Mouse (Mus musculus) CH12.LX (cell line): ENCODE results near the gene Gm20532. TPM values are rescaled to one million over a fixed set of nuclear protein-coding genes. Genes with fewer than 3 reads are reported as not detected.

Source experiments
- DNase-seq: peaks from one replicate; pipeline ENCODE4 v3.0.0-alpha.2; 2013; ENCODE audit errors: extremely low read depth
- H3K27ac ChIP-seq: 2 replicates; pipeline ENCODE4 v1.5.1; 2012; ENCODE audit warnings: low read depth, mild to moderate bottlenecking, control low read depth, moderate library complexity; ENCODE audit not compliant: insufficient read depth
- H3K27me3 ChIP-seq: replicated peaks from 2 replicates; pipeline ENCODE3; 2012; ENCODE audit warnings: inconsistent platforms
- H3K36me3 ChIP-seq, 2 experiments: replicated peaks in 1 of 2; 2 replicates each; pipeline versions ENCODE3 to v1.6.1; 2012; ENCODE audit warnings: inconsistent platforms in 1 of 2, low read length in 1 of 2, mild to moderate bottlenecking in 1 of 2, mixed read lengths in 1 of 2, moderate library complexity in 1 of 2; ENCODE audit not compliant: control insufficient read depth in 1 of 2, insufficient read depth in 1 of 2
- H3K4me1 ChIP-seq, 2 experiments: 2 replicates each; pipeline ENCODE4 v1.6.1; 2012; ENCODE audit warnings: inconsistent platforms in 1 of 2, moderate library complexity in 1 of 2; ENCODE audit not compliant: insufficient read depth in 2 of 2, control insufficient read depth in 1 of 2
- H3K4me2 ChIP-seq: 2 replicates; pipeline ENCODE4 v1.6.1; 2012; ENCODE audit warnings: low read depth, mild to moderate bottlenecking, control low read depth; ENCODE audit not compliant: poor library complexity, insufficient read depth, severe bottlenecking
- H3K4me3 ChIP-seq, 3 experiments: fragments of 150-350 bp in 1 of 3; sonication (generic) in 1 of 3; replicated peaks in 1 of 3; 2 replicates each; pipeline versions ENCODE3 to v1.5.1; 2011 to 2012; ENCODE audit warnings: low read depth in 2 of 3, low read length in 2 of 3, mild to moderate bottlenecking in 2 of 3, moderate library complexity in 2 of 3, control low read depth in 1 of 3, improper control_type of control experiment in 1 of 3, inconsistent platforms in 1 of 3, mixed read lengths in 1 of 3; ENCODE audit not compliant: poor library complexity in 1 of 3
- H3K79me2 ChIP-seq: replicated peaks from 2 replicates; pipeline ENCODE4 v1.6.1; 2012; ENCODE audit warnings: mild to moderate bottlenecking, moderate library complexity; ENCODE audit not compliant: control insufficient read depth, poor library complexity, insufficient read depth, severe bottlenecking; ENCODE audit errors: extremely low read depth
- H3K9ac ChIP-seq: 2 replicates; pipeline ENCODE4 v1.6.1; 2012; ENCODE audit warnings: low read depth, mild to moderate bottlenecking, control low read depth, moderate library complexity; ENCODE audit not compliant: insufficient read depth
- H3K9me3 ChIP-seq: replicated peaks from 2 replicates; pipeline ENCODE3; 2012; ENCODE audit warnings: low read length, inconsistent platforms, mixed read lengths
- BHLHE40 ChIP-seq: IDR thresholded peaks from 2 replicates; pipeline ENCODE4 v1.6.1; 2011; ENCODE audit warnings: mild to moderate bottlenecking, low read depth, low read length, improper control_type of control experiment
- CHD2 ChIP-seq: IDR thresholded peaks from 2 replicates; pipeline ENCODE4 v1.6.1; 2011; ENCODE audit warnings: low read length, improper control_type of control experiment
- CTCF ChIP-seq, 2 experiments: IDR thresholded peaks in 1 of 2; conservative IDR thresholded peaks in 1 of 2; 2 replicates each; pipeline ENCODE4 v1.5.1; 2011 to 2012; ENCODE audit warnings: low read depth in 2 of 2, low read length in 2 of 2, improper control_type of control experiment in 1 of 2, inconsistent platforms in 1 of 2, mild to moderate bottlenecking in 1 of 2, moderate library complexity in 1 of 2
- E2F4 ChIP-seq: IDR thresholded peaks from 2 replicates; pipeline ENCODE4 v1.6.1; 2011; ENCODE audit warnings: low read depth, low read length, improper control_type of control experiment; ENCODE audit not compliant: insufficient replicate concordance
- ELF1 ChIP-seq: IDR thresholded peaks from 2 replicates; pipeline ENCODE4 v1.6.1; 2014; ENCODE audit warnings: low read depth, mild to moderate bottlenecking, inconsistent platforms, low read length, improper control_type of control experiment
- EP300 ChIP-seq: IDR thresholded peaks from 2 replicates; pipeline ENCODE4 v1.6.1; 2011; ENCODE audit warnings: low read length, improper control_type of control experiment
- ETS1 ChIP-seq: conservative IDR thresholded peaks from 2 replicates; pipeline ENCODE4 v1.6.1; 2012; ENCODE audit warnings: low read depth, mild to moderate bottlenecking, inconsistent platforms, low read length, improper control_type of control experiment, moderate library complexity
- GABPA ChIP-seq: IDR thresholded peaks from 2 replicates; pipeline ENCODE4 v1.6.1; 2012; ENCODE audit warnings: low read depth, low read length, improper control_type of control experiment, inconsistent platforms; ENCODE audit not compliant: insufficient replicate concordance
- HCFC1 ChIP-seq: IDR thresholded peaks from 2 replicates; pipeline ENCODE4 v1.6.1; 2012; ENCODE audit warnings: low read depth, mild to moderate bottlenecking, inconsistent platforms, low read length, improper control_type of control experiment
- IRF4 ChIP-seq: IDR thresholded peaks from 2 replicates; pipeline ENCODE4 v1.6.1; 2014; ENCODE audit warnings: low read depth, mild to moderate bottlenecking, inconsistent platforms, low read length, improper control_type of control experiment
- KAT2A ChIP-seq: IDR thresholded peaks from 2 replicates; pipeline ENCODE4 v1.6.1; 2012; ENCODE audit warnings: low read length, improper control_type of control experiment, inconsistent platforms; ENCODE audit not compliant: insufficient replicate concordance
- MAFK ChIP-seq: IDR thresholded peaks from 2 replicates; pipeline ENCODE4 v1.6.1; 2011; ENCODE audit warnings: low read length, improper control_type of control experiment; ENCODE audit not compliant: insufficient replicate concordance
- MAX ChIP-seq: IDR thresholded peaks from 2 replicates; pipeline ENCODE4 v1.6.1; 2011; ENCODE audit warnings: low read length, improper control_type of control experiment
- MEF2A ChIP-seq: IDR thresholded peaks from 2 replicates; pipeline ENCODE4 v1.6.1; 2014; ENCODE audit warnings: low read depth, mild to moderate bottlenecking, inconsistent platforms, low read length, improper control_type of control experiment, borderline replicate concordance
- MXI1 ChIP-seq: IDR thresholded peaks from 2 replicates; pipeline ENCODE4 v1.6.1; 2011; ENCODE audit warnings: mild to moderate bottlenecking, low read depth, low read length, improper control_type of control experiment
- MYC ChIP-seq: IDR thresholded peaks from 2 replicates; pipeline ENCODE4 v1.6.1; 2011; ENCODE audit warnings: low read depth, mild to moderate bottlenecking, improper control_type of control experiment, low read length
- NELFE ChIP-seq: IDR thresholded peaks from 2 replicates; pipeline ENCODE4 v1.6.1; 2011; ENCODE audit warnings: low read depth, low read length, improper control_type of control experiment
- NRF1 ChIP-seq: IDR thresholded peaks from 2 replicates; pipeline ENCODE4 v1.6.1; 2014; ENCODE audit warnings: low read depth, mild to moderate bottlenecking, inconsistent platforms, low read length, improper control_type of control experiment, moderate library complexity
- PAX5 ChIP-seq: IDR thresholded peaks from 2 replicates; pipeline ENCODE4 v1.6.1; 2012; ENCODE audit warnings: low read length, inconsistent platforms, mixed read lengths
- POLR2A ChIP-seq: IDR thresholded peaks from 2 replicates; pipeline ENCODE4 v1.6.1; 2011; ENCODE audit warnings: low read depth, mild to moderate bottlenecking, improper control_type of control experiment, low read length
- POLR2AphosphoS2 ChIP-seq: IDR thresholded peaks from 2 replicates; pipeline ENCODE4 v1.6.1; 2011; ENCODE audit warnings: low read depth, low read length, improper control_type of control experiment
- RAD21 ChIP-seq: IDR thresholded peaks from 2 replicates; pipeline ENCODE4 v1.6.1; 2011; ENCODE audit warnings: low read depth, mild to moderate bottlenecking, low read length, improper control_type of control experiment, moderate library complexity
- SIN3A ChIP-seq: IDR thresholded peaks from 2 replicates; pipeline ENCODE4 v1.6.1; 2012; ENCODE audit warnings: low read length, improper control_type of control experiment, inconsistent platforms
- SMC3 ChIP-seq: IDR thresholded peaks from 2 replicates; pipeline ENCODE4 v1.6.1; 2011; ENCODE audit warnings: low read depth, low read length, improper control_type of control experiment
- TCF12 ChIP-seq: IDR thresholded peaks from 2 replicates; pipeline ENCODE4 v1.6.1; 2014; ENCODE audit warnings: low read depth, mild to moderate bottlenecking, inconsistent platforms, low read length, improper control_type of control experiment
- UBTF ChIP-seq: IDR thresholded peaks from 2 replicates; pipeline ENCODE4 v1.6.1; 2012; ENCODE audit warnings: low read depth, mild to moderate bottlenecking, inconsistent platforms, low read length, improper control_type of control experiment, moderate library complexity
- USF2 ChIP-seq: conservative IDR thresholded peaks from 2 replicates; pipeline ENCODE4 v1.6.1; 2011; ENCODE audit warnings: low read depth, low read length, improper control_type of control experiment
- ZMIZ1 ChIP-seq: IDR thresholded peaks from 2 replicates; pipeline ENCODE4 v1.6.1; 2012; ENCODE audit warnings: low read depth, mild to moderate bottlenecking, inconsistent platforms, low read length, improper control_type of control experiment
- ZNF384 ChIP-seq: IDR thresholded peaks from 2 replicates; pipeline ENCODE4 v1.6.1; 2012; ENCODE audit warnings: low read depth, low read length, improper control_type of control experiment, inconsistent platforms
- dilution Hi-C: fragments of 300-500 bp; cut with MboI; formaldehyde crosslinking; loops from 2 replicates; pipeline ENCODE4 v1.14.3; 2020; ENCODE audit warnings: low sequenced_read_pairs; ENCODE audit not compliant: extremely low pct_unique_long_range_greater_than_20kb, extremely low pct_ligation_motif_present
- in situ Hi-C: fragments of 300-500 bp; cut with MboI; formaldehyde crosslinking; loops from 3 replicates; pipeline ENCODE4 v1.14.3; 2019; ENCODE audit warnings: low sequenced_read_pairs, low pct_ligation_motif_present, low pct_unique_long_range_greater_than_20kb, mixed read lengths
- polyA plus RNA-seq: library from polyadenylated mRNA; unstranded; fragments of >175 nt; gene quantifications from 2 replicates; pipeline ENCODE4 v1.2.1, GENCODE M21; 2012; ENCODE audit warnings: low read depth; ENCODE audit not compliant: insufficient read length
- total RNA-seq, 2 experiments: library from RNA; depleted of rRNA; stranded (reverse); fragments of 300-350 nt in 1 of 2; fragments of >200 nt in 1 of 2; gene quantifications; 2 replicates each; pipeline ENCODE4 v1.2.3; 2012 to 2014

Gene Gm20532
- total and polyA plus RNA-seq, 3 experiments: not detected

DNA sequence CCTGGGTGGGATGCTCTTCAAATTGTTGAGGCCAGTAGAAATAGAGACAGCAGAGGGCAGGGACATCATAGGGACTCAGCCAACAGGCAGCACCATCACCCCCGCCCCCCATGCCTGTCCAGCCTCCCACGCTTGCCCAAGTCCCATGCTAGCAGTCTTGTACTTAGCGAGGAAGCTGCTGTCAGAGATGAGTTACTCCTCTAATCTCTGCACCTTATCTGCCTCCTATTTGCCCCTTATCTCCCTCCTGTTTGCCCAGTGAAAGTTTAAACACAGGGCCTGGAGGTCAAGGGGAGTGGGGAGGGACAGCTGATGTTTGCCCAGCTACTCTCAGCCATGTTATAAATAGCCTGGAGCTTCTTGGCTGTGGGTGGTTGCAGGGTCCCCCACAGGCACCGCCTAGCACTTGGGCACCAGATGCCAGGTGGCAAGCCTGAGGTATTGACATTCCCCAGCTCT lies 29.9 kb upstream of the Gm20532 start:
- H3K27me3 ChIP-seq: no peaks in the 10 kb centered on the region
- in situ Hi-C loops: no loop called here
- no peak overlapping the region for H3K4me2 ChIP-seq

DNA sequence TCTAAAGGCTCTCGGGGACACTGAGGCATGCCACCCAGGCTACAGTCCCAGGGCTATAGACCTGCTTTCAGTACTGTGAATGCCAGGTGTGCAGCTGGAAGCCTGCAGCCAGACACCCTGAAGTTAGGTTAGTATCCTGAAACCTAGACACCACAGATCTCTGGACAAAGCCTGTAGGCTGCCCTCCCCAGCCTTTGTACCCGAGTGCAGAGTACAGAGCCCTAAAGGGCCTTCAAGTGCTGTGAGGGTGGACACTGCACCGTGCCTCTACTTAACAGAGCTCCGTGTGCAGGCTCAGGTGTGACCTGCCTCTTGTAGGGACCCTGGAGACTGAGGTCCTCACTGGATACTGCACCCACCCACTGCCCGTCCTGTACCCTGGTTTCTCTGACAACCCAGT lies 25.9 kb upstream of the Gm20532 start:
- in situ Hi-C loops: loop anchor here (5.0 to 10.0 kb wide), 2 partner anchors 233 to 396 kb away; no protein-coding TSS in a partner anchor
- H3K27me3 ChIP-seq: no peaks in the 10 kb centered on the region
- TF ChIP-seq SMC3 (no peak), MAFK (no peak), EP300 (no peak), GABPA (no peak), USF2 (no peak), IRF4 (no peak), CHD2 (no peak), ELF1 (no peak), SIN3A (no peak), UBTF (no peak), TCF12 (no peak), PAX5 (no peak), MEF2A (no peak), POLR2A (no peak), HCFC1 (no peak), ZMIZ1 (no peak), KAT2A (no peak)
- TF ChIP-seq, all 38 proteins: peak for 0

More for the DNA sequence above, 29.9 kb upstream of the Gm20532 start:
- dilution Hi-C loops: no loop called here
- Histone ChIP-seq H3K9me3 (no peaks in the 10 kb centered on the region), H3K4me3 (no peak overlapping the region), H3K36me3 (no peaks in the 10 kb centered on the region), H3K79me2 (no peaks in the 10 kb centered on the region), H3K4me1 (peaks cover 15 to 41% of the 10 kb centered on the region in 2 experiments), H3K9ac (no peak overlapping the region), H3K27ac (no peak overlapping the region)
- DNase-seq: no peak
- no peak for TF ChIP-seq BHLHE40
- TF ChIP-seq SIN3A: no peak
- no peak for TF ChIP-seq CHD2
- TF ChIP-seq NELFE: no peak
- TF ChIP-seq MAFK: no peak
- TF ChIP-seq IRF4: no peak
- TF ChIP-seq USF2: no peak
- no peak for TF ChIP-seq RAD21
- TF ChIP-seq CTCF (conservative IDR thresholded peaks at IDR 0.05 in 1 of 2, IDR thresholded peaks at IDR 0.05 in 1 of 2; ENCODE audit: low read depth in 2 of 2, low read length in 2 of 2): no peak
- TF ChIP-seq NRF1: no peak
- TF ChIP-seq POLR2A: no peak
- TF ChIP-seq ETS1: no peak
- no peak for TF ChIP-seq ZNF384
- TF ChIP-seq MXI1: no peak
- no peak for TF ChIP-seq MAX
- TF ChIP-seq MYC: no peak
- no peak for TF ChIP-seq E2F4
- TF ChIP-seq POLR2AphosphoS2: no peak

More for the DNA sequence above, 25.9 kb upstream of the Gm20532 start:
- DNase-seq: no peak
- Histone ChIP-seq H3K27ac (no peak overlapping the region), H3K4me3 (no peak overlapping the region), H3K4me1 (peaks cover 8 to 24% of the 10 kb centered on the region in 2 experiments), H3K79me2 (no peaks in the 10 kb centered on the region), H3K4me2 (no peak overlapping the region), H3K9me3 (no peaks in the 10 kb centered on the region), H3K36me3 (no peaks in the 10 kb centered on the region), H3K9ac (no peak overlapping the region)
- dilution Hi-C loops: no loop called here
